Mouse (Mus musculus) granulocyte monocyte progenitor cell, adult 5-6 weeks (primary cell): ENCODE measurements at regions not wholly inside any gene's neighbourhood (a gene's known extent, or its start where the extent isn't known, plus 50 kb on each side); places are given as distances from the start of the nearest gene placed in this dataset.
"Not testable (repeated sequence)": the region's sequence is repeated elsewhere in the genome, so short reads cannot be mapped to it uniquely, and the experiment has no call there.

ENCODE experiments used
- ATAC-seq: replicated peaks from 2 replicates; pipeline ENCODE4 v1.8.0; 2016; ENCODE audit warnings: mild to moderate bottlenecking, moderate TSS enrichment, inconsistent platforms; ENCODE audit not compliant: poor library complexity, severe bottlenecking

DNA sequence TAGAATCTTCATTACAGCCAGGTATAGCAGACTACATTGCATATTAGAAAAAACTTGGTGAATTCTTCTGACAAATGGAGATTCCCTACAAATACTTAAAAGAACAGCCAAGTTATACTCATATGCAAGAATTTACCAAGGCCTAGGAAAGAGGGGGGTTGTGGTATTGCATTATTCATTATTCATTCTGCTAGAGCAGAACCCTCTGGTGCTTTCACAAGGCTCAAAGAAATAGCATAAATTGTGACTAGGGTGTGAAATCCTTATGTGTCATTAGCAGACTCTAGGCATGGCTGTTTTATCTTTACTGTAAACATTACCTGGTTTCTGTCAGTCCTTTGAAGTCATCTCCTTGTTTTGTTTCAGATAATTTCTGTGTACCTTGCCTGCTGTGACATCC, 835.8 kb downstream of the Crisp4 start:
- not testable (repeated sequence) for ATAC-seq
